Mouse (Mus musculus) erythroblast, embryonic 14.5 days (primary cell): ENCODE measurements around the gene Prmt2. TPM values are rescaled to one million over a fixed set of nuclear protein-coding genes. Genes with fewer than 3 reads are reported as not detected.

Source experiments
- H3K27me3 ChIP-seq: 2 replicates; pipeline ENCODE4 v1.6.1; 2012; ENCODE audit warnings: inconsistent platforms; ENCODE audit not compliant: control insufficient read depth
- H3K36me3 ChIP-seq: 2 replicates; pipeline ENCODE4 v1.6.1; 2012; ENCODE audit warnings: mild to moderate bottlenecking, inconsistent platforms; ENCODE audit not compliant: control insufficient read depth
- H3K4me1 ChIP-seq: 2 replicates; pipeline ENCODE4 v1.6.1; 2012; ENCODE audit warnings: inconsistent platforms; ENCODE audit not compliant: control insufficient read depth
- H3K4me3 ChIP-seq: replicated peaks from 2 replicates; pipeline ENCODE3; 2012; ENCODE audit warnings: moderate library complexity, mild to moderate bottlenecking, inconsistent platforms
- H3K9me3 ChIP-seq: 2 replicates; pipeline ENCODE4 v1.6.1; 2012; ENCODE audit warnings: low read length, inconsistent platforms, mixed read lengths; ENCODE audit not compliant: control insufficient read depth
- GATA1 ChIP-seq: IDR thresholded peaks from 2 replicates; pipeline ENCODE4 v1.6.1; 2012; ENCODE audit warnings: low read length, inconsistent platforms, mixed read lengths
- TAL1 ChIP-seq: IDR thresholded peaks from 3 replicates; pipeline ENCODE4 v1.6.1; 2012; ENCODE audit warnings: low read length, inconsistent platforms, mixed read lengths
- polyA plus RNA-seq: library from polyadenylated mRNA; stranded (reverse); fragments of >175 nt; gene quantifications from 2 replicates; pipeline ENCODE4 v1.2.3, GENCODE M21; 2012

Prmt2 gene
- polyA plus RNA-seq, 1 experiment, result 0.15 TPM

- H3K36me3 ChIP-seq, result no peaks in the 10 kb centered on the region
- H3K4me3 ChIP-seq, result no peak overlapping the region
- H3K4me1 ChIP-seq, result no peaks in the 10 kb centered on the region
- no peak for TF ChIP-seq TAL1
- TF ChIP-seq GATA1, result no peak
- no peaks in the 10 kb centered on the region for H3K27me3 ChIP-seq
- H3K9me3 ChIP-seq, result no peaks in the 10 kb centered on the region
These were observed 20.2 kb upstream of the Prmt2 start for GRCm38 (mm10) chr10:76257719-76258390.

DNA sequence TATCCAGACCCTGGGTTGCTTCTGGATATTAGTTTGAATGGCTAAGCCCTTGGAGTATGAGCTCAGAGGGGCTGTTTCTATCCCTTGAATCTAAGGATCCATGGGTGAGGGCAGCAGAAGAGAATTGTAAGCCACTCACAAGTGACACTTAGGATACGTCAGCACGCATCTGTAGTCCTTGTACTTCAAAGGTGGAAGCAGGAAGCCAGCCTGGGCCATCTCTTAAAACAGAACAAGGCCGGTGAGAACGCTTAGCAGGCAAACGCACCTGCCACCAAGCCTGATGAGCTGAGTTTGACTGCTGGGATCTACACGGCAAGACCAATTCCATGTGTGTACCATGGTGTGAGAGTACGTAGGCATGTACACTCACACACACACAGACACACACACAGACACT lies 19.6 kb upstream of the Prmt2 start:
- no peaks in the 10 kb centered on the region for H3K27me3 ChIP-seq
- H3K36me3 ChIP-seq, result no peaks in the 10 kb centered on the region
- H3K4me1 ChIP-seq, result no peaks in the 10 kb centered on the region
- H3K9me3 ChIP-seq, result no peaks in the 10 kb centered on the region
- TF ChIP-seq GATA1 (no peak), TAL1 (no peak)
- no peak overlapping the region for H3K4me3 ChIP-seq

GRCm38 (mm10) chr10:76255617-76256016 lies 18.0 kb upstream of the Prmt2 start:
- TF ChIP-seq GATA1, result no peak
- TF ChIP-seq TAL1, result no peak
- H3K36me3 ChIP-seq, result no peaks in the 10 kb centered on the region
- no peak overlapping the region for H3K4me3 ChIP-seq
- no peaks in the 10 kb centered on the region for H3K27me3 ChIP-seq
- no peaks in the 10 kb centered on the region for H3K9me3 ChIP-seq
- no peaks in the 10 kb centered on the region for H3K4me1 ChIP-seq

DNA sequence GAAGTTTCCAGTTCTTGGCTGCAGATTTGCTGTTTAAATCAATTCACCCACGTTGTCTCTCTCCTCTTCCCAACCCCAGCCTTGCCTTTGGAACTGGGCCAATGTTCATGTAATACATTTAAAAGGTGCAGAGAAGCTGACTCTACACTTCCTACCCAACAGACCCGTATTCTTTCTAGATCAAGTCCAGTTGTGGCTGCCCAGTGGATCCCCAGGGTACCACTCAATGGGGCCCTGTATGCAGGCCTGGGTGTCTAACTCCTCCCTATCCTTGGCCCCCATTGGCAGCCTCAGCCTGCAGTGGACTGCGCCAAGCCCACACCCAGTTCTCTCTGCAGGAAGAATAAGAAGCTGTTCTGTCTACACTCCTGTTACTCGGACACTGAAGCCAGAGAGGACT lies 15.9 kb upstream of the Prmt2 start, which contains the start of gene S100b:
TSS of gene S100b (plus strand) at position 318 of the 400 bp plus-strand sequence.
- no peaks in the 10 kb centered on the region for H3K36me3 ChIP-seq
- H3K4me3 ChIP-seq, result no peak within 1 kb of the TSS
- H3K9me3 ChIP-seq, result no peaks in the 10 kb centered on the region
- H3K4me1 ChIP-seq, result no peaks in the 10 kb centered on the region
- TF ChIP-seq TAL1 (no peak), GATA1 (no peak)
- no peaks in the 10 kb centered on the region for H3K27me3 ChIP-seq

- Histone ChIP-seq H3K9me3 (no peaks in the 10 kb centered on the region), H3K4me3 (no peak overlapping the region), H3K4me1 (no peaks in the 10 kb centered on the region), H3K36me3 (no peaks in the 10 kb centered on the region), H3K27me3 (no peaks in the 10 kb centered on the region)
- TF ChIP-seq TAL1 (no peak), GATA1 (no peak)
These were observed 15.4 kb upstream of the Prmt2 start for GRCm38 (mm10) chr10:76253079-76253478.

- no peaks in the 10 kb centered on the region for H3K9me3 ChIP-seq
- H3K36me3 ChIP-seq, result no peaks in the 10 kb centered on the region
- H3K27me3 ChIP-seq, result no peaks in the 10 kb centered on the region
- H3K4me3 ChIP-seq, result no peak overlapping the region
- H3K4me1 ChIP-seq, result no peaks in the 10 kb centered on the region
- TF ChIP-seq GATA1 (no peak), TAL1 (no peak)
These were observed 13.2 kb upstream of the Prmt2 start for GRCm38 (mm10) chr10:76250870-76251269.

GRCm38 (mm10) chr10:76248647-76248968 lies 10.9 kb upstream of the Prmt2 start:
- Histone ChIP-seq H3K36me3 (no peaks in the 10 kb centered on the region), H3K27me3 (no peaks in the 10 kb centered on the region)
- no peak for TF ChIP-seq TAL1
- TF ChIP-seq GATA1, result no peak

GRCm38 (mm10) chr10:76247960-76248646 lies 10.4 kb upstream of the Prmt2 start:
- Histone ChIP-seq H3K4me1 (no peaks in the 10 kb centered on the region), H3K36me3 (no peaks in the 10 kb centered on the region), H3K4me3 (no peak overlapping the region), H3K27me3 (no peaks in the 10 kb centered on the region), H3K9me3 (no peaks in the 10 kb centered on the region)
- TF ChIP-seq GATA1 (no peak), TAL1 (no peak)

More at GRCm38 (mm10) chr10:76248647-76248968, 10.9 kb upstream of the Prmt2 start:
- Histone ChIP-seq H3K4me3 (no peak overlapping the region), H3K9me3 (no peaks in the 10 kb centered on the region), H3K4me1 (no peaks in the 10 kb centered on the region)

- H3K36me3 ChIP-seq, result no peaks in the 10 kb centered on the region
- no peaks in the 10 kb centered on the region for H3K4me1 ChIP-seq
- no peak overlapping the region for H3K4me3 ChIP-seq
- TF ChIP-seq TAL1, result no peak
- TF ChIP-seq GATA1, result no peak
- H3K9me3 ChIP-seq, result no peaks in the 10 kb centered on the region
- H3K27me3 ChIP-seq, result no peaks in the 10 kb centered on the region
These were observed 8.9 kb upstream of the Prmt2 start for GRCm38 (mm10) chr10:76246601-76247000.
